Mouse (Mus musculus): Measurements from ENCODE around the gene Slc17a5.
A peak's percentile ranks its signal among the peaks of the same experiment; 100 is the strongest.

The Slc17a5 gene

DNA sequence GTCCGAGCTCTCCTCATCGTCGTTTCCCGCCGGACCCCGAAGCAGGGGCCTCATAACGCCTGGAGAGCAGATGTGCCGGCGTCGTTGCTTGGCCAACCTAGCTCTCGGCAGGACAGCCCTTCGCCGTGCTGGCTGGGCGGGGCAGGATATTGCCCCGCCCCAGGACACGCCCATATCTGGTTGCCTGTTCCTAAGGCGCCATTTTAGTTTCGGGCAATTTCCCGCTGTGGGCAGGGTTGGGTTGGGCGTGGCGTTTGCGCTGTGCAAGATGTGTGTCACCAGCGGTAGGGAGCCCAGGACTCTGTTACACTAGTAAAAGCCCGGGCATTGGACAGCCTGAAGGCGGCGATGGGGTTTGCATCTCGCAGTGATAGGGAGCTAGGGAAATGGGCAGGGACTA is at the start of gene Slc17a5:
TSS of gene Slc17a5 (minus strand) at position 128 of the 400 bp plus-strand sequence.
- DNase-seq, result peak; percentile 95

DNA sequence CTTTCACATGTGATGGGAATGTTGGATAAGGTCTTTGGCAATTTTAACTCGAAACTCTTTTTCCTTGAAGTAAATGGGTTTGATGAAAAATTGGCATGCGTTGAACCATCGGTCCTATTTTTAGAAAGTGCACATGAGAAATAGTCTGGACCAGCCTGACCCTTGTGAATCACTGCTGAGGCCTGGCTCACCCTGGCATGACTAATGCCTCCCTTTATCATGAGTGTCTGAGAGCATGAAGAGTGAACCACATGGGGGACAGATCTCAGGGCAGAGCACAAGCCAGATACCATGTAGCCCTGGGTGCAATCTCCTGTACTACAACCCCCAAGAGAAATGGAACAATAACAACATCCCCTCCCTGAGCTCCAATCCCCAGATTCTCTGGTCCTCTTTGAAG is 46.1 kb upstream of the Slc17a5 start:
- DNase-seq, result no peak

- DNase-seq, result no peak
Observed at GRCm38 (mm10) chr9:78631755-78632434, 44.1 kb upstream of the Slc17a5 start.

DNA sequence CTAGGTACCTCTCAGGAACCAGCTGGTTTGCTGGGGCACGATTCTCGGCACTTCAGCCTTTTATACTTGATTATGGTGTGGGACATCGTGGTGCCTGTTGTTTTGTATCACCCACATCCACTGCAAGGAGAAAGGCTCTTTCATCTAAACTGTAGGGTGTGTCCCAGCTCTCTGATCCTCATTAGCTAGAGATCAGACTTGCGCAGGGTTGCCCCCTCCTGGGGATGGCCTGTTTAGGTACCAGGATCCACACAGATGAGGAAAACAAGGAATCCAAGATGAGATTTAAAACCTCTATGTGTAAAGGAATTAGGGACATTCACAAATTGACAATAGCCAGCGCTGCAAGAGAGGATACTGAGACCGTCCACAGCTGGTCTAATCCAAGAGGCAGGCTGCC is 42.1 kb upstream of the Slc17a5 start:
- peak; percentile 21 for DNase-seq

GRCm38 (mm10) chr9:78623301-78623747 is 35.5 kb upstream of the Slc17a5 start:
- DNase-seq, result no peak

DNA sequence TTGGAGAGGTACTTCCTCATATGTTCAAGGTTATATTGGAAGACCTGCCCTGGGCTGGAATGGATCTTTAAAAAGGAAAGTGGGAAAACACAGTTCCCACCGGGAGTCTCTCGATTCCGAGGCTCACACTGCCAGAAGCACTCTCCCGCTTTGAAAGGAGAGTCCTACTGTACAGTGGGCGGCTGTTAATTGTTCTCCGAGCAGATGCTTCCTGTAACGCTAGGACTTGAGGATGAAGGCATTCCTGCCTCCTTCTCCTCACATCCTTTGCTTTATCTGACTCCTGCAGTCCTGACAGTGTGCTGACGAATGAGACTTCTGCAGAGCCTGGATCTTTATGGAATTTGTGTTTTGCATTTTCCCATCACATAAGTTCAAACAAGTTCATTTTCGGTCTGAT is 31.4 kb upstream of the Slc17a5 start:
- peak; percentile 34 for DNase-seq

DNA sequence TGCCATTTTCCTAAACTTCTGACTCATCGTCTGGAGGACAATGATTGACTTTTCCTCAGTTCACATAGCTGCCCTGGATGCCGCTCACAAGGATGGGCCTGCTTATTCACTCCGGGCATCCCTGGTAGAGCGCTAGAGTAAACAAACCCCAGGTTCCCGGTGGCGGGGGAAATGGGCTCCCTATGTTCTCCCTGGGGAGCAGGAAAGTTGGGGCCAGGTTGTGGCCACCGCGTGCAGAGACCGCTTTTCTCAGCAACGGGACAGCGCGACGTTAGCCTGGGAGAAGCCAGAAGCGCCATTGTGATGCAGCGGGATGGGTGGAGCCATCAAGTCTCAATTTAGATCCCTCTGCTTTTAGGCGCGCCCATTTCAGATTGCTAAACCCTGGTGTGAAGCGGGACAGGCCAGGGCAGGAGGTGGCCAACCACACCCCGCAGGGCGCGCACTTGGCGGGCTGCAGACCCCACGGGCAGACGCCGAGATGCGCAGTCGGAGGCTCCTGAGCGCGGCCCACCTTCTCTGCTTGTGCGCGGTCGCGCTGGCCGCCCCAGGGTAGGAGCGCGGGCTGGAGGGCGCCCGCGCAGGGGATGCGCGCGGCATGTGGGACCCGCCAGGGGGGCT is 27.7 kb upstream of the Slc17a5 start, which contains the start of gene Cd109:
TSS of gene Cd109 (plus strand) at position 146 of the 621 bp plus-strand sequence.
- peak; percentile 41 for DNase-seq

GRCm38 (mm10) chr9:78614201-78614600 is 26.4 kb upstream of the Slc17a5 start:
- no peak for DNase-seq

DNA sequence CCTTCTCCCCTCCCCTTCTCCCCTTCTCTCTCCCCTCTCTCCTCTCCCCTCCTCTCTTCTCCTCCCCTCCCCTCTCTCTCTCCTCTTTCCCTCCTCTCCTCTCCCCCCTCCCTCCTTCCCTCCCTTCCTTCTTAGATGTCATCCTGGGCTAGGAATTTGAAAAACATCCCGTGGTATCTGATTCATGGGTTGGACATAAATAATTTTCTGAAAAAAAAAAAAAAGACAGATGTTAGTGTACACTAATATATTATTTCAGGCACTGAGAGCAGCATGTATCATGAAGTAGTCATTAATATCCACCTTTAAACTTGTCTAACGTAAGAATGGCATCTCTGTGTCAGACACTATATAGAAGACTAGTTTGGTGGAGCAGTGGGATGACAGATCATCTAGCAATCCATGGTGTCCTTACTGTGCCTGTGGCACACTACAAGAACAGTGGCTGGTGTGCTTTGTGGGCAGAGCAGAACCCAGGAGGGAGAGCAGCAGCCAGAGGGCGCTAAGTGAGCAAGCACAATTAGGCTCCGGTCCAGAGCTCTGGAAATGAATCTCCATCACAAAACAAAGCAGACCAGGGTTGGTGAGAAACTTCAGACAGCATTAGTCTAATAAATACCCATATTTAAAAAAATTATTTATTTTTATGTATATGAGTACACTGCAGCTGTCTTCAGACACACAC is 13.3 kb upstream of the Slc17a5 start:
- DNase-seq, result peak; percentile 35

DNA sequence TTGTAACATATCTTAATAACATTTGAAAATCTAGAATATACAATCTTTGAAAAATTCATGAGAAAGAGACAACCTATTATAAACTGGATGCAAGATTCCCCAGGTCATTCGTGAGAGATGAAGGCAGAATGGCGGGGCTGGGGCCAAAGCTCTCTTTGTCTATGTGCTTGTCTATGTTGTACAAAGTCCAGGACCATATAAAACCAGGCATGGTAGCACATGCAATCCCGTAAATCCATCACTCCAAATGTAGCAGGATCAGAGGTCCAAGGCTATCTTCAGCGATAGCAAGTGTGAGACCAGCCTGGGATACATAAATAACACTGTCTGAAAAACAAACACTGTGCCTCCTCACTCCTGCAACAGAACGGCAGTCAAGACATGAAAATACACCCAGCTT is 12.1 kb upstream of the Slc17a5 start:
- DNase-seq, result no peak

- peak; percentile 51 for DNase-seq
Observed at GRCm38 (mm10) chr9:78596834-78597233, 9.0 kb upstream of the Slc17a5 start.

DNA sequence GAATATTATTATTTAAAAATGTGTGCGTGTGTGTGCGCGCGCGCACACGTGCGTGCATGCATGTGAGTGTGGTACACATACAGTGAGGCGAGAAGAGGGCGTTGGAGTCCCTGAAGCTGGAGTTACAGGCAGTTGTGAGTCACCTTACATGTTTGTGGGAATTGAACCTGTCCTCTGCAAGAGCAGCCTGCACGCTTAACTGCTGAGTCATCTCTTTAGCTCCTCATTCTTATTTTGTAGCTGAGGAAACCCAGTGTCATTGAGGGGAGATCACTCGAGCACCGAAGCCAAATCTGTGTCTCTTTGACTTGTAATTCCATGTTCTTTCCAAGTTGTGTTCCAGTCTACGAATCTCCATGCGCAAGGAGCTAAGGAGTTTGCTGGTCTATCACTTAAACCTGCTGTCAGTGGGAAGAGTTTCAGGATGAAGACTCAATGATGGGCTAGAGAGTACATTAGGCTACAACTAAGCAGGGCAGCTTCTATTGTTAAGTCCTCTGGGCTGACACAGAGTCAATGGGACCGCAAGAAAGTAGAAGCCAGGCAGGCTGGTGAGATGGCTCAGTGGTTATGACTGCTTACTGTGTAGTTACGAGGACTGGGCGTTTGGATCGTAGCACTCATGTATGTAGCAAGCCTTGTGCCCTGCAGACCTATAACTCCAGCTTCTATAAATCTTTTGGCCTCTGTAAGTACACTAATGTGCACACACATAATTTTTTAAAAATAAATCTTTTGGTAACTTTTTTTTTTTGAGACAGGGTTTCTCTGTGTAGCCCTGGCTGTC is 8.1 kb upstream of the Slc17a5 start:
- no peak for DNase-seq

- DNase-seq, result no peak
Observed at GRCm38 (mm10) chr9:78595257-78595656, 7.4 kb upstream of the Slc17a5 start.

- no peak for DNase-seq
Observed at GRCm38 (mm10) chr9:78590471-78590870, 2.6 kb upstream of the Slc17a5 start.

- peak; percentile 21 for DNase-seq
Observed at GRCm38 (mm10) chr9:78588411-78589033, 681 bp upstream of the Slc17a5 start.

DNA sequence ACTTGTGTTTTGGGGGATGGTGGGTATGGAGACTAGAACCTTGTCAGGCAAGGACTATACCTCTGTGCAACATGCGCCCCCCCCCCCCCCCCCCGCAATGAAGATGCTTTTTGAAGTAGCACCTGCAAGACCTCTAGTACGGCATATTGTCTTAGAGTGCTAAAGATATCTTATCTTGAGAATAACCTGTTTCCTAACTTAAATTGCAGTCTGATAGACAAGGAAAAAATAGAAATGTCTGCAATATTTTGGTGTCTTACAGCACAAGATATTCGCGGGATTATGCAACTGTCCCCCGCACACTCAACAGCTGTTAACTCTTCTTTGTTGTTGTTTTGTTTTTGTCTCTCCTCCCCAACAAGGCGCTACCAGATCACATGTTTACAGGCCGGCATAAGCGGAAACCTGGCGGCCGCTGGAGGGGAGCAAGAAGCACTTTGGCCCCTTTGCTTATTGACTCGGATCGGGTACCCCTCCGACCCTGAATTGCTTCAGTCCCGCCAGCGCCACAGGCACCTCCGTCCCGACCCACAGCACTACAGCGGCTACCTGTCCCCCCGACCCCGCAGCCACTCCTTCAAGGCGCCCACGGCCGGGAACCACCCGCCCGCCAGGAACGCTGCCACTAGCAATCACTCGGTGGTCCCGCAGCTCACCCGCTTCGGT is 490 bp downstream of the Slc17a5 start:
- no peak for DNase-seq

DNA sequence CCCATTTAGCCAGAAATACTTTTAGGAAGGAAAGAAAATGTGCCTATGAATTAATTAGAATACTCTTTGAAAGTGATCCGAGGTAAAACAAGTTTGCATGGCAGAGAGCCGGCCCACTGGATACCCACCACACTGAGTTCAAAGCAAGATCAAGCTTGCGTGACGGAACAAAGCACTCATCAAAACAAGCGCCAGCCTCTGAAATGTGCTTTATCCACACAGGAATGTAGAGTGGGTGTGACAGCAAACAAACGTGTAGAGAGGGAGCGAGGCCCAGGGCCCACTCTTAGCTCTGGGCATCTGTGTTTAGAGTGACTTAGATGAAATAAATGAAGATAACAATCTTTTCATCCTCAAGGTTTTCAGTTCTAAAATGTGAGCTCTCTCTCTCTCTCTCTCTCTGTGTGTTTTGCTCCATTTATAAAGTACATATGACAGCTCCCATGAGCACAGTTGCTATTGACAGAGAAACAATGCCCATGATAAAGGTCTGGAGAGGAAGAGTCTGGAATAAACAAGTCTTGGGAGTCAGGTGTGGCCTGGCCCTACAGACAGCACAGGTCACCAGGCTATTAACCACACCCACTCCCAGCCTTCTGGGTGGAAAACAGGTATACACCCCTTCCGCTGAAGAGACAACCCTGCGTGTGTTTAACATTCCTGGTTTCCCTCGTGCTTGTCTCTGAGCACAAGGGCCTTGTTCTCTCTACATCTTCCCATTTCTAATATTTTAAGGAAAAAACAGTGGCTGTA is 8.0 kb downstream of the Slc17a5 start:
- DNase-seq, result no peak

DNA sequence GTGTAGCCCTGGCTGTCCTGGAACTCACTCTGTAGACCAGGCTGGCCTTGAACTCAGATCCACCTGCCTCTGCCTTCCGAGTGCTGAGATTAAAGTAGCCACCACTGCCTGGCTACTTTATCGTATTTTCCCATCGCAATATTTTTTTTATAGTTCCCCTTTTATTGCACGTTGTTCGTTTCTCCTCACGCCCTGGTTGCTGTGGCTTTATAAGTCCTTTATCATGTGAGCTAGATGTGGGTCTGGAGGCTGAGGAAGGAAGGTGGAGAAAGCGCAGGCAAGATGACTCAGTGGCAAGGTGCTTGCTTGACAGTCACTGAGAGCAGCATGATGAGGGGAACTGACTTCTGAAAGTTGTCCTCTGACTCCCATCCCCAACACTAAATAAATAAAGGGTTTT is 9.0 kb downstream of the Slc17a5 start:
- no peak for DNase-seq

GRCm38 (mm10) chr9:78576466-78576865 is 11.4 kb downstream of the Slc17a5 start:
- DNase-seq, result no peak

DNA sequence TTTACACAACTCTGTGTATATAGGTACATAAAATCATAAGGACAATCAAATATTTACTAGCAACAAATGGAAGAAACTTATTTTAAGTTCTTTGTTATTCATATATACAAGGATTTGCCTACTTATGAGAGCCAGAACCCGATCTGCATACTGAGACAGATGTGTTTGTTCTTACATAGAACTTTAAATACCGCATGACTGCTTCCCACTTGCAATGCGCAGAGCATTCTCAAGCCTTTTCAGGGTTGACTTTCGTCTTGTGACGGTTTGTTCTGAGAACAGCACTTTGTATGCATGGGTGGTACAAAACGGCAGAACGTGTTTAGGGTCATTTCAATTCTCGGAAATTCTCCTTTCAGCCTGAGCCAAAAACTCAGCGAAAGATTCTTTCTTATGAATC is 17.9 kb downstream of the Slc17a5 start:
- no peak for DNase-seq

DNA sequence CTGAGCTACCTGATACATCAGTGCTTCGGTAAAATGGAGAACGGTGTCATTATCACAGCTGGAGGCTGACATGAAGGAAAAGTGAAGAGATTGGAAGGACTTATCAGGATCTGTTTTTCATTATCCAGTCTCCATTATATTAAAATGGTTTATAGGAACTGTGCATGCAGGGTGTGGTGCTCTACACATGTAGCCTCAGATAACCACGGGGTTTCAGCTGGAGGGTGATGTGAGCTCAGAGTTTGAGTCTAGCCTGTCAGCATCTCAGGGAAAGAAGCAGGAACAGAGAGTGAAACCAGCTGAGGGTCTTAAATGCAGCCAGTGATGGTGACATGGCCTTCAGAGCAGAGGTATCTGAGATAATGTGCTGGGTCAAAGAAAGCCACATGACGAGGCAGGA is 28.4 kb downstream of the Slc17a5 start:
- no peak for DNase-seq

Data from kidney, postnatal 14 days (tissue).